Mouse (Mus musculus): ENCODE results near the gene Cpe. TPM values are rescaled to one million over a fixed set of nuclear protein-coding genes. Genes with fewer than 3 reads are reported as not detected.

Gene Cpe
- total RNA-seq, 2 experiments from 2014 or later = not detected

- ATAC-seq (replicated peaks; ENCODE audit: low FRiP score, low TSS enrichment, poor library complexity, severe bottlenecking) = peak; percentile 83
Measured at GRCm38 (mm10) chr8:64597042-64597970, 95.5 kb downstream of the Cpe start.

- no peak for ATAC-seq (replicated peaks; ENCODE audit: low FRiP score, low TSS enrichment, poor library complexity, severe bottlenecking)
Measured at GRCm38 (mm10) chr8:64596396-64596795, 96.5 kb downstream of the Cpe start.

- no peak for ATAC-seq (replicated peaks; ENCODE audit: low FRiP score, low TSS enrichment, poor library complexity, severe bottlenecking)
Measured at GRCm38 (mm10) chr8:64590456-64590855, 102.4 kb downstream of the Cpe start.

DNA sequence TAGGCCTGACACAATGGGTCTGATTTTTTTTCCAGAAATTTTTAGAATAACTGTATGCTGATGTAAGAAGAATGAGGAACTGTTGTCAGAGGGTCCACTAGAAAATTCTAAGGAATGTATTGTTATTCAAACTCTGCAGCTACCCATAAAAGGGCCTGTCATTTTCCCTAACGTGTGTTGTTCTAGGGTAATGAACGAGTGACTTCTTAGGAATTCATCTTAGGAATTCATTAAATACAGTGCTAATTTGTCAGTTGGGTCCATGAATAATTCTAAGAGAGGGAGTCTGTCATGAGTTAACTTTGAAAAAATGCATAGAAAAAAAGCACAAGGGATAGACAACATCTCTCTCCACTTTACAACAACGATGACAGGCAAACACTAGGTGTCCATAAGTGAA lies 110.0 kb downstream of the Cpe start:
- ATAC-seq (replicated peaks; ENCODE audit: low FRiP score, low TSS enrichment, poor library complexity, severe bottlenecking) = no peak

- ATAC-seq (replicated peaks; ENCODE audit: low FRiP score, low TSS enrichment, poor library complexity, severe bottlenecking) = no peak
Measured at GRCm38 (mm10) chr8:64578221-64578620, 114.6 kb downstream of the Cpe start.

GRCm38 (mm10) chr8:64575001-64575400 lies 117.9 kb downstream of the Cpe start:
- no peak for ATAC-seq (replicated peaks; ENCODE audit: low FRiP score, low TSS enrichment, poor library complexity, severe bottlenecking)

DNA sequence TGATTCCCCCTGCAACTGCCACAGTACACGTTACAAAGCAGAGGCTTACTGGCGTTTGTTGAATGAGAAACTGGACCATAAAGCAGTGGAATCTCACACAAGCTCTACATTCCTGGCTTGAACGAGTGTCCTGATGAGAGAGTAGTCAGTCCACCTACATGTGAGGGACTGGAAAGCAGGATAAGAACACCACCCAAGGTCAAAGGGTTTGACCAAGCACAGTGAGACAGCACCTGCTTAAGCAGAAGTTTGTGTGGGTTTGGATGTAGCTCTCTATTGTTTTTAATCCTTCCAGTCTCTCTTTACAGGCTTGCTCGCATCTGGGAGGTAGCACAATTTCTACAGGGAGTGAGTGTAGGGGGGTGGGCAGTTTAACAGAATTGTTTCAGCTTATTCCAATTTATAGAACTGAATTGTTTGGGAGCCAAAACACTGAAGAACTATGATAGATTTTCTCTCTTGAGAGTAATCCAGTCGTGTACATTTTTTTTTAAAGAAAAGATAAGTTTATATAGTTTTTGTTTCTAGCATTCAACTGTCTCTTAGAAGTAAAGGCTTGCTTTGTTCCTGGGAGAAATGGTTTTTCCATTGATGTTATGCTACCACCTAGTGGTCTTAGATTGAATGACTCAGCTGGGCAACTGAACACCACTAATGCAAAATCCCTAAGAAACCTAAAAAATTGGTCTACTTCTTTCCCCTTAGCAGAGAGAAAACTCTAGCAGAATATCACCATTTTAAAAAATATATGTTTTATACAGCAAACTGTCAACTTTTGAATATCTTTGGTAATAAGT lies 144.6 kb downstream of the Cpe start:
- ATAC-seq (replicated peaks; ENCODE audit: low FRiP score, low TSS enrichment, poor library complexity, severe bottlenecking) = 0 out of 2 replicates have a peak, but pooled peaks have one; percentile 57

GRCm38 (mm10) chr8:64543441-64543840 lies 149.4 kb downstream of the Cpe start:
- ATAC-seq (replicated peaks; ENCODE audit: low FRiP score, low TSS enrichment, poor library complexity, severe bottlenecking) = no peak

Other genes with a start within 250 kb of the Cpe start
- gene Msmo1, start 40.7 kb upstream of the Cpe start, total RNA-seq (2014; fragmentation: Nextera tagmentation) = 11.6 and 16.3 TPM in 2 replicates
- gene Msmo1, start 40.7 kb upstream of the Cpe start, total RNA-seq (2017) = 48.3 and 69.4 TPM in 2 replicates
- gene Klhl2, start 157.0 kb upstream of the Cpe start, total RNA-seq (2014; fragmentation: Nextera tagmentation) = 5.5 and 6.1 TPM in 2 replicates
- 5.3 and 12.6 TPM in 2 replicates for gene Klhl2, start 157.0 kb upstream of the Cpe start, total RNA-seq (2017)

Measured in megakaryocyte-erythroid progenitor cell, adult 5-6 weeks (primary cell).